Mouse (Mus musculus) left cerebral cortex, adult 18-20 months (tissue): ENCODE measurements at regions not wholly inside any gene's neighbourhood (a gene's known extent, or its start where the extent isn't known, plus 50 kb on each side); places are given as distances from the start of the nearest gene placed in this dataset.

Source experiments
- DNase-seq, 2 experiments: peaks; one replicate each; pipeline ENCODE4 v3.0.0; 2021 to 2022; ENCODE audit warnings: low spot score in 2 of 2, mixed read lengths in 1 of 2

DNA sequence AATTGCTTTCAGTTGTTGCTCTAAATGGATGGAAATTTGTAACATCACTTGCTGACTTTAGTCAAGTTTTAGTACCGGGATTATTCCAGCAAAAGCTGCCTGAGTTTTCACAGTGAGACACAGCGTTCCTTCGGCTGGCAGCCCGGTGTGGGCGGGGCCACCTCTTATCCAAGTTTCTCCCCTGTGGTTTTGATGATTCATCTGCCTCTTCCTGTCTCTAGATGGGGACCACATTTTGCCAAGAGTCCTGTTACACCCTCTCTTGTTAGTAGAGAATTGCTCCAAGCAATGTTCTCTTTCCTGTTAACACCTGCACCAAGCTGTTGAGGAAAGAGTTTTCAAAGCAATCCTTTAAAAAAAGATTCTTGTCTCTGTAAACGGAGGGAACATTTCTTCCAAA, 254.2 kb upstream of the Gm5148 start:
- peak; percentile 81 to 88 for DNase-seq

DNA sequence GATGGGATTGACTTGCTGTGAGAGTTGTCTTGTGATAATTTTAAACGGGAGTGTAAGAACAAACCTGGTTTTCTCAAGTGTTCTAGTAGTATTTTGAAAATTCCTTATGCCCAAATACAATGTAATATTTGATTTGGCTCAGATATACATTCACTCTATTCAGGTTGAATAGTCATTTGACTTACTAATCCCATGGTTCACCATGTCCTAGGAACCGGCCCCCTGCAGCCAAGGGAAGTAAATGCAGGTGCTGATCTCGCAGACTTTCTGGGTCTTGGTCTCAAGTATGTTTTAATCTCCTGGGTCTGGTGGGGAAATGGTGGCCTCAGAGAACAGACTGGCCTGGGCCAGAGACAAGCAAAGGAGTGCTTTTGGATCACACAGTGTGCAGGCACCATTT, 253.2 kb upstream of the Gm5148 start:
- DNase-seq = no peak

DNA sequence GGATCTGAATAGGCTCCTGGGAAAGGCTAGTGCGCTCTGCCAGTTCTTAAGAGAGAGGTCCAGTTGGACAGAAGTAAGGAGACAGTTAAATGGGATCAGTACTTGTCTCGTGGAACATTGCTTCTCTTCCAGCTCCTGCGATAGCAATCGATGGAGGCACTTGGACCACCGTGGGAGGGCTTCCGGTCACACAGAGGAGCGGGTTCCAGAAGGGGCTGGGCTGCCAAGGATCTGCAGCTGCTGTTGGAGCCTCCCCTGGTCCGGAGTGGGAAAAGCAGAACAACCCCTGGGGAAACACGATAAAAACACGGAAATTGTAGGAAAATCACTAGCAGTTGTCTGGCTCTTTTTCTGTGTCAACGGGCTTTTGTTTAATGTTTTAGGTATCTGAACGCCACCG, 252.3 kb upstream of the Gm5148 start:
- peak in 1 of 2 experiments; percentile 16 for DNase-seq

GRCm38 (mm10) chr3:37975194-37975756, 251.0 kb upstream of the Gm5148 start:
- no peak for DNase-seq

DNA sequence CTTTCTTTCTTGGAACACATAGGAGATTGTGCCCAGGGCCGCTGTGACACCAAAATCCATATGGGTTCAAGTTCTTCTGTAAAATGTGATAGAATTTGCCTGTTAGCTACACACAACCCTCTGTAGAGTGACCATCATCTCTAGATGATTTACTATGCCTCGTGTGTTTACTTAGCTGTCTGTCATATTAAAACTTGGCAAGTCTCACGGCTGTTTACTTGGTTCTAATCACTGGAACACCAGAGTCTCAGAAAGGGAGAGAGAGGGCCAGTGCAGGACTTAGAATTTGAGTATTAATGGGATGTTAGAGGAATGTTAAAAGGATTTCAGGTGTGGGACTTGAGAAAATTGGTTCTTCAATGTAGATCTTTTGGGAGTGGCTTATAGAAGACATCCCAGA, 248.6 kb upstream of the Gm5148 start:
- no peak for DNase-seq

- DNase-seq = no peak
Measured at GRCm38 (mm10) chr3:37971240-37971639, 246.9 kb upstream of the Gm5148 start.

GRCm38 (mm10) chr3:37968654-37969053, 244.4 kb upstream of the Gm5148 start:
- no peak for DNase-seq

DNA sequence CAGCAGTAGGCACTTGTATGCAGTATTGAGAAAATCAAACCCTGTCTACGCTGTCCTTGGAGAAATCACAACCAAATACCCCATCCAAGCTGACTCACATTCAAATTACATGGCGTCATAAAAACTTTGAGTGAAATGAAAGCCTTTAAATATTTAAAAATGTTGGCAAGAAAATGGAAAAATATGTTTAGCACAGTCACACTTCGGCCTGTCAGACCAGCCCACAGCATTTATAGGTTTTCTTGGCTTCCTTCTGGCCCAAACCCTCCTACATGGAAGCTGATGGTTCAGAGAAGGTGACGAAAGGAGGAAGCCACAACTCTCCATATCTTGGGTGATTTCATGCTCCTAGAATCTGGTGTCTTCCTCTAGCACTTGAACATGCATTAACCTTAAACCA, 240.9 kb upstream of the Gm5148 start:
- DNase-seq = no peak

- DNase-seq = no peak
Measured at GRCm38 (mm10) chr3:37964083-37964482, 239.8 kb upstream of the Gm5148 start.

DNA sequence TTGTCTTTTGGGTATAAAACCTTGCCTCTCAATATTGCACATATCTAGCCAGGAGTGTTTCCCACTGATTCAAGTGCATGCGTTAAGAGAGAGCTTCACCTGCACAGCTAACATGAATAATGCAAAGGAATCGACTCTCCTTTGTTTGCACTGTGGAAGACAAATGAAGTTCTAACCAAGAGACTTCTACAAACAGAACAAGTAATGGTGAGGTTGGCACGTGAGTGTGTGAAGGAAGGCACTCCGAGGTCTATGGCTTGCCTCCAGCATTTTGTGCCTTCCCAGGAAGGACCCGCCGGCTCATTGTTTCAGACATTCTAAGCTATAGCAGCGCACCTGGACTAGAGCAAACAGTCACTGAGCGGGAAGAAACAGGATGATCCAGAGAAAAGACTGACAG, 238.5 kb upstream of the Gm5148 start:
- no peak for DNase-seq

GRCm38 (mm10) chr3:37962043-37962810, 237.9 kb upstream of the Gm5148 start:
- no peak for DNase-seq

GRCm38 (mm10) chr3:37958361-37958978, 234.2 kb upstream of the Gm5148 start:
- DNase-seq = no peak

DNA sequence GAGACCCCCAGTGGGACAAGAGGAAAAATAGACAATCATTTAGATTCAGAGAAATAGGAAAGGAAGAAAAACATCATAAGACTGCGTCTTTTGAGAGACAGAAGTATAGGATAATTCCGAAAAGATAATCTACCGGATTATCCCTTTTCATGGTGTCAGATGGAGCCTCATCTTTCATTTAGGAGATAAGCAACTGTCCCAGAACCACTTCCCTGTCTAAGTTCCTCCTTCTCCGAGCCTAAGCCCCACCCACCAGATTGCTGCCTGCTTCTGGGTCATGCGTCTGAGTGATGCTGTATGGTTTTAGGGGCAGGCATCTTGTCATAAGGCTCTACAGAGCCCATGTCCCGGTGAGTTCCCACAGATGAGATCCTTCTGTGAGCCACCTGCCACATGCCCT, 232.3 kb upstream of the Gm5148 start:
- DNase-seq = no peak

DNA sequence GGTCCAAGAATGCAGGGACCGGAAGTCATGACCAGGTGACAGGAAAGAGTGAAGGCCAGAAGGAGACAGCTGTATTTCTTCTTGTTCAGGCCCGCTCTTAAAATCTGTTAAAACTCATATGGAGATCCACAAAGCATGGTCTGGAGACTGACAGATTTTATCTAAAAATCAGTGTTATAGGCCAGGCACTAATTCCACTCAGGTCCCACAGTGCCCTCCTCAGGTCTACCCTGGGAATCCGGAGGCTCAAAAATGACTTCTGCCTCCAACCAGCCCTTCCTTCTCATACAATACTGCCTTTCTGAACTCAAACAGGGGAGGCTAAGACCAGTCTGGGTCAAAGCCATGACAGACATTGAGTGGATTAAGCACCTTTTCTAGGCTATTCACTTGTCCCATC, 228.6 kb upstream of the Gm5148 start:
- DNase-seq = peak; percentile 13

DNA sequence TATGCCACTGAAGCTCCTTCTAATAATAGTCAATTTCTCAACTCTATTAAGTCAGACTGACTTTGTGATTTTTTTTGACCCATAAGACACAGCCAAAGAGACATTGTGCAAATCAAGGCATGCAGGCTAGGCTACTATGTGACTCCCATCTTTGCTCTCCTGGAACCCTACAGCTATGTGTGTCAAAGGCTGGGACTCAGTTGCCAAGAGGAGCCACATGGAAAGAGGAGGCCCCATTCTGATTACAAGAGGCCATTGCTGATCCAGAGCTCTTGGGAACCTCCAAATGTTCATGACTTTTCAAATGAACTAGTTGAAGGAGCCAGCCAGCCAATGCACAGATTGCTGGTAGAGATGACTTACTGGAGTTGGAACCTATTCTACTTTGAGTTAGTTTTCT, 228.0 kb upstream of the Gm5148 start:
- no peak for DNase-seq

DNA sequence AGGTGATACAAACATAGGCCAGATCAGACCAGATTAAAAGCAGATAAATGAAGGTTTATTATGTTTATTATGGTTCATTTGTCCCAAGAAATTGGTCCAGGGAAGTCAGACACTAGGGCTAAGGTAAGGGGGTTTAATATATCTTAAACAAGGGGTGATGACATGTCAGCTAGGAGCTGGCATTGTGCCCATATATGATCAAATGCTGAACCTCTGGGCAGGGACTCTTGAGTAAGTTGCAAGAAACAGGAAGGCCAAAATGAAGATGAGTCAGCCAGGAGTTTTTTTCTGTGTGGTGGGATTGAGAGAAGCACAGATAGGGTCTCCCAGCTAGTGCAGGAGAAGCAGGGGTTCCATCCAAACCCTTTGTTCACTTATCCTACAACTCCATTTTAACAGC, 219.4 kb upstream of the Gm5148 start:
- no peak for DNase-seq

DNA sequence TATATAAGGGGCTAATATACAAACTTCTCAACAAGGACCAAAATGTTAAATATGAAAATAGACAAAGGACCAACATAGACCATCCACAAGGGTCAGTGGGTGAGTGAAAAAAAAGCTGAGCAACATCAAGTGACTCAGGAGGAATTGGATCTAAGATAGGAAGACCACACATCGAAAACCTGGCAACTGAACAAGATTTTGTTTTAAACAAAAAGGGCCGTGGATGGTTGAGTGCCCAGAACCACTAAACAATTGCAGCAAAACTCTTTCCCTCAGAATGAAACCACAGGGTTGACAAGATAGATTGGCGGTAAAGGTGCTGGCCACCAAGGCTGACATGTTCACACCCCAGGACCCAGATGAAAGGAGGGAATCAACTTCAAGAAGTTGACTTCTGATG, 215.7 kb upstream of the Gm5148 start:
- no peak for DNase-seq

DNA sequence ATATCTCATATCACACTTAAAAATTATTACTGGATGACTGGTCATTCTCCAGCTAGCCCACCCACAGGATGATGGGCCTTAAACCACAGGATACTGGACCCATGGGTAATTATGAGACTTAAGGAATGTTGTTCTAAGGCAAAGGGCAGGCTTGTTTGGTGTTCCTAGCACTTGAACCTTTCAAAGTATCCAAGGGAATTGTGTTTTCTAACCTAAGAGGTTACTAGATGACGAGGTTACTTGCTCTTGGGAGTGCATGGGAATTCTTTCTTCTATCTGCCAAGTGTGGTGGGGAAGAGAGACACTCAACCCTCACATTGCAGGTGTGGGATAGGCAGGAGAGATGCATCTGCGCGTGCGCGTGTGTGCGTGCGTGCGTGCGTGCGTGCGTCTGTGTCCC, 214.6 kb upstream of the Gm5148 start:
- DNase-seq = no peak

DNA sequence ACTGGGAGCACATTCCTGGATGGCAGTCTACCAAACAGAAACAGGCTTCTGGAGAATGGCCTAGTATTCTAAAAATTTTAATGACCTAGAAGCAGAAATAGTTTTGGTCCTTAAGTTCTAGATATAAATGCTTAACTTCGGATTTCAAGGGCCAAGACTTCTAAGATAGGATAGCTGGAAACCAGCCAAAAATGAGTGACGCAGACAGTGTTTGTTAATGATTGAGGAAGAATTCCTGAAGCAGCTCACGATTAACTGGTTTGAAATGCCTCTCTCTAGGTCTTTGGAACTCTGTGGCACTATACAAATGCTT, 213.9 kb upstream of the Gm5148 start:
- no peak for DNase-seq

- DNase-seq = no peak
Measured at GRCm38 (mm10) chr3:37937381-37938283, 213.3 kb upstream of the Gm5148 start.

DNA sequence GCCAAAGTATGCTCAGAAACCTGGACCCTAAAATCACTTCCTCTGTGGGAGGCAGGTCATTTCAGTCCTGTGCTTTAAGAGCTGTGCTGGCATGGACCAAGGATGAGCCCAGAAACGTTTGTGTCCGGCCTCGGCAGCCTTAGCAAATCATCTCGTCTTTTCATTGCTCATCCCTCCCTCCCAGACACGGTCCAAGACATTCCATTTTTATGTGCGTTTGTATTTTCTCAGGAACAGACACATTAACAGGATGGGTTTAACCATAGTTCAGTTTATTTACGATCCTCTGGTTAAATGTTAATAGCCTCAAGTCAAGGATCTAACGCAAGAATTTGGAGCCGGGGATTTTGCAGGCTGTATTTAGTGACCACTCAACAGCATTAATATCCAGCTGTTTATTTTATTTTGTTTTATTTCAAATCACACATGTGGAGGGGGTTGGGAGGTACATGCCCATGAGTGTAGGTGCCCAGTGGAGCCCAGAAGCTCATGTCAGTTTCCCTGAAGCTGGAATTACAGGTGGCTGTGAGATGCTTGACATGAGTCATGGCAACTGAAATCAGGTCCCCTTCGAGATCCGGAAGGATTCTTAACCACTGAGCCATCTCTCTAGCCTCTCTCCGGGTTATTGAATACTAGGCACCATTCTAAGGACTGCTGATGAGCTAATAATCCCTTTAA, 212.1 kb upstream of the Gm5148 start:
- DNase-seq = no peak
